Mouse (Mus musculus) hindbrain, embryonic 13.5 days (tissue): ENCODE results near the gene Supt7l. TPM values are rescaled to one million over a fixed set of nuclear protein-coding genes. Genes with fewer than 3 reads are reported as not detected.
A peak's percentile ranks its signal among the peaks of the same experiment; 100 is the strongest.

Experiments used
- ATAC-seq: fragments of 200-750 bp; cut with Nextera tagmentation; 2 replicates; pipeline ENCODE4 v1.8.0; 2017; ENCODE audit warnings: moderate TSS enrichment; ENCODE audit not compliant: low FRiP score
- H3K27ac ChIP-seq: fragments of 300-500 bp; sonication (generic); 2 replicates; pipeline ENCODE4 v1.5.1; 2015; ENCODE audit warnings: inconsistent platforms, mild to moderate bottlenecking, moderate library complexity
- H3K27me3 ChIP-seq: fragments of 300-500 bp; sonication (generic); 2 replicates; pipeline ENCODE4 v1.6.1; 2015; ENCODE audit warnings: mild to moderate bottlenecking, inconsistent platforms
- H3K36me3 ChIP-seq: fragments of 300-500 bp; sonication (generic); 2 replicates; pipeline ENCODE4 v1.6.1; 2015; ENCODE audit warnings: mild to moderate bottlenecking, inconsistent platforms
- H3K4me1 ChIP-seq: fragments of 300-500 bp; sonication (generic); replicated peaks from 2 replicates; pipeline ENCODE4 v1.6.1; 2015; ENCODE audit warnings: inconsistent platforms
- H3K4me2 ChIP-seq: fragments of 300-500 bp; sonication (generic); 2 replicates; pipeline ENCODE4 v1.6.1; 2015; ENCODE audit warnings: inconsistent platforms, mild to moderate bottlenecking, moderate library complexity
- H3K4me3 ChIP-seq: fragments of 300-500 bp; sonication (generic); 2 replicates; pipeline ENCODE4 v1.5.1; 2015; ENCODE audit warnings: mild to moderate bottlenecking, inconsistent platforms
- H3K9ac ChIP-seq: fragments of 300-500 bp; sonication (generic); 2 replicates; pipeline ENCODE4 v1.6.1; 2015; ENCODE audit warnings: mild to moderate bottlenecking, inconsistent platforms
- H3K9me3 ChIP-seq: fragments of 300-500 bp; sonication (generic); 2 replicates; pipeline ENCODE4 v1.6.1; 2016; ENCODE audit warnings: inconsistent platforms
- WGBS: fragments of 180-500 bp; shearing (Covaris S2); methylation state at CpG from one replicate; pipeline ENCODE4 v1.1.7; 2015; 5-methylcytosine and 5-hydroxymethylcytosine counted together
- polyA plus RNA-seq: library from polyadenylated mRNA; unstranded; fragments of >200 nt; fragmentation: Nextera tagmentation; extraction: Ambion mirVana; gene quantifications from 2 replicates; pipeline ENCODE4 v1.2.1, GENCODE M21; 2015

Supt7l gene
- polyA plus RNA-seq, 1 experiment from 2014 or later: 26.3 TPM

DNA sequence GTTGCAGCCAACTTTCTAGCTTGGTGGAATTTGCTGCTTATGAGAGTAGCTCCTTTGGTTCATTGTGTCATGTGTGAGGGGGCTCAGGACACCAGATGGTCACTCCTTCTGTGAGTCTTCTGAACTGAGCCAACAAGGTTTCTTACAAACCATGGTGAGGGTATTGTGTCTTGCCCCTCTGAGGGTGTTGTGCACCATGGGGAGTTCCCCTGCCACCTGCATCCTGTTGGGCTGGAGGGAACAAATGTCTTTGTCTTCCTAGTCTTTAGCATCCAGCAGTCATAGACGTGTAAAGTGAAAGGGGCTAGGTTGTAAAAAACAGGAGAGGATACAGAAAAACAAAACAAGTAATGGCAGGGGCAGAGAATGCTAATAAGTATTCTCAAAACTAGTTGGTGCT is 31.8 kb upstream of the Supt7l start:
- H3K27me3 ChIP-seq: no peaks in the 10 kb centered on the region
- H3K4me3 ChIP-seq: no peak overlapping the region
- no peak overlapping the region for H3K27ac ChIP-seq
- 37% methylated on average over 1 of the region's 1 CpGs for WGBS
- H3K9ac ChIP-seq: no peak overlapping the region
- peaks cover 55% of the 10 kb centered on the region for H3K36me3 ChIP-seq
- no peak for ATAC-seq
- no peaks in the 10 kb centered on the region for H3K9me3 ChIP-seq
- no peaks in the 10 kb centered on the region for H3K4me1 ChIP-seq
- no peak overlapping the region for H3K4me2 ChIP-seq

DNA sequence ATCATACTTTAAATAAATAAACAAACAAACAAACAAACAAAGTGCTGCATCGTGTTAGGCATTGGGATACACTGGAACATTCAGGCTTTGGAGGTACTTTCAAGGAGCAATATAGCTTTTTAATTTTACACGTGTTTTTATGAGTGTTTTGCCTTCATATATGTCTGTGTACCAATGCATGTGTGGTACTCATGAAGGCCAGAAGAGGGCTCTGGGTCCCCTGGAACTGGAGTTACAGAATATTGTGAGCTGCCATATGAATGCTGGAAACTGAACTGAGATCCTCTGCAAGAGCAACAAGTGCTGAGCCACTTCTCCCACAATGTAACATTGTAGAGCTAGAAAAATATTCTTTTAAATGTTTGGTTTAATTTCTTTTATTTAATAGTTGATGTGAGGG is 7.6 kb upstream of the Supt7l start:
- Histone ChIP-seq H3K4me1 (no peaks in the 10 kb centered on the region), H3K9ac (no peak overlapping the region), H3K4me2 (no peak overlapping the region), H3K9me3 (no peaks in the 10 kb centered on the region), H3K27me3 (no peaks in the 10 kb centered on the region), H3K36me3 (peaks cover 87% of the 10 kb centered on the region), H3K4me3 (no peak overlapping the region), H3K27ac (no peak overlapping the region)
- ATAC-seq: no peak
- 95% methylated on average over 2 of the region's 2 CpGs for WGBS

DNA sequence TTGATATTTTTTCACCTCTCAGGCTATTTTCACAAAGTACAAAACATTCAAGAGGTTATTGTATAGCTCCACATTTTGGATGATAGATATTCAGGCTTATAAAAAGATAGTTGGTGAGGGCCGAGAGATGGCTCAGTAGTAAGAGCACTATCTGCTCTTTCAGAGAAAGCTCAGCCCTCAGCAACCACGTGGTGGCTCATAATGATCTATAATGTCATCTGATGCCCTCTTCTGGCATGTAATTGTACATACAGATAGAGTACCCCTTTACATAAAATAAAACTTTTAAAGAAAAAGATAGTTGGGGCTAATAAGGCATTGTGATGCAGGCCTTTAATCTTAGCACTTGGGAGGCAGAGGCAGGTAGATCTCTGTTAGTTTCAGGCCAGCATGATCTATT is 953 bp upstream of the Supt7l start:
- H3K27me3 ChIP-seq: no peaks in the 10 kb centered on the region
- peak overlapping the region; percentile 100; the same call in 1 of the 2 replicates for H3K4me2 ChIP-seq
- H3K4me3 ChIP-seq: no peak overlapping the region
- H3K4me1 ChIP-seq: peaks cover 27% of the 10 kb centered on the region
- H3K9ac ChIP-seq: no peak overlapping the region
- H3K36me3 ChIP-seq: peaks cover 46% of the 10 kb centered on the region
- no peaks in the 10 kb centered on the region for H3K9me3 ChIP-seq
- WGBS: 66% methylated on average over 2 of the region's 2 CpGs
- ATAC-seq: no peak
- no peak overlapping the region for H3K27ac ChIP-seq

DNA sequence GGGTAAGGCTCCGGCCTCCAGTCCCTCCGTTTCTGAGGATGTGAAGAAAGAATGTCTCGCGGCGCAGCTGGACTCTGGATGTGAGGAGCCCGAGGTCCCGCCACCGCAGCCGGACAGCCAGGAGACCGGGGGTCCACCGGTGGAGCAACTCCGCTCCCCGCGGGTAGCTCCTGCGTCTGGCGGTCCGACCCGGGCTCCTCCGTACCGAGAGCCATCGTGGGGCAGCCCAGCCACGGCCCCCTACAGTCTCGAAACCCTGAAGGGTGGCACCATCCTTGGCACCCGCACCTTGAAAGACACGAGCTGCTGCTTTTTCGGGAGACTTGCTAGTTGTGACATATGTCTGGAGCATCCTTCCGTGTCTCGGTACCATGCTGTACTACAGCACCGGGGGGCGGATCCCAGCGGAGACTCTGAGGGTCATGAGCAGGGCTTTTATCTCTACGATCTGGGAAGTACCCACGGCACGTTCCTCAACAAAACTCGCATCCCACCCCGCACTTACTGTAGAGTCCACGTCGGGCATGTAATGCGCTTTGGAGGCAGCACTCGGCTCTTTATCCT is 408 bp downstream of the Supt7l start:
- peak overlapping the region; percentile 89 for H3K27ac ChIP-seq
- ATAC-seq: peak; percentile 59
- no peaks in the 10 kb centered on the region for H3K9me3 ChIP-seq
- H3K36me3 ChIP-seq: peaks cover 44% of the 10 kb centered on the region
- no peaks in the 10 kb centered on the region for H3K27me3 ChIP-seq
- H3K4me3 ChIP-seq: peak overlapping the region; percentile 70
- peaks cover 27% of the 10 kb centered on the region for H3K4me1 ChIP-seq
- H3K4me2 ChIP-seq: peak overlapping the region; percentile 100
- peak overlapping the region; percentile 81 for H3K9ac ChIP-seq
- WGBS: 6% methylated on average over 40 of the region's 40 CpGs

DNA sequence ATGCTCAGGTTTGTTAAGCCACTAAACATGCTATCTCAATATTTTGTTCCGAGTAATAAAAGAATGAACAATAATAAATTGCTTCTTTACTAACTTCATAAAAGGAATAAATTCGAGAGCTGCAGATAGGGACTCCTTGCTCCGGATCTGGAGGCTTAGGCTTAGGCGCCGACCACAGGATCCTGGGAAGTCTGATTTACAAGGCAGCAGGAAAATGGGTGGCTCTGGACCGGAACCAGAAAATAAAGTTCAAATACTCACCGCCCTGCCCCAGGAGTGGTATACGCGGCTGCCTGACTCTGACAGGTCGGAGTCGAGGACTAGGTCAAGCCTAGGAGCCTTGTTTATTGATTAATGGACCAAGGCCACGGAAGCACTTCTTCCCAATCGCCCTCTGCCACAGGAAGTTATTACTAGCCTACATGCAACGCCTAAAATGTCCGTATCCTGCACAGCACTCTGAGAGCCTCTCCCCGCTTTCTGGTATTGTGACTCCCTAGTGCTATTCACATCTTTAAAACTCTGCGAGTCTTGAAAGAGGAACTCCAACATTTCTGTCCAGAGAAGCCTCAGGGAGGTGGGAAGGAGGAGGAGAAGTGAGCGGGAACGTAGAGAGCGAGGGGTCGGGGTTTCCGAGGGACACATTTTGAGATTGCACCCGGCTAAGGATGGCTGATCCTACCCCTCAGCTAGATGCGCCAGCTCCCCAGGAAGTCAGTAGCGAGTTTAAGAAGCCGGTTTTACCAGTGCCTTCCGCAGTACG is 1.1 kb downstream of the Supt7l start, which contains the start of gene Slc4a1ap:
Gene Slc4a1ap, plus strand, starts transcription at position 642 of the 763 bp plus-strand sequence.
- Histone ChIP-seq H3K27me3 (no peaks in the 10 kb centered on the region), H3K9me3 (no peaks in the 10 kb centered on the region), H3K4me3 (peak within 1 kb of the TSS; percentile 70), H3K27ac (peak within 1 kb of the TSS; percentile 89), H3K9ac (peak within 1 kb of the TSS; percentile 81), H3K4me2 (peak within 1 kb of the TSS; percentile 100), H3K36me3 (peaks cover 43% of the 10 kb centered on the region), H3K4me1 (peaks cover 27% of the 10 kb centered on the region)
- 1% methylated on average over 28 of the region's 28 CpGs for WGBS
- ATAC-seq: peak; percentile 93

DNA sequence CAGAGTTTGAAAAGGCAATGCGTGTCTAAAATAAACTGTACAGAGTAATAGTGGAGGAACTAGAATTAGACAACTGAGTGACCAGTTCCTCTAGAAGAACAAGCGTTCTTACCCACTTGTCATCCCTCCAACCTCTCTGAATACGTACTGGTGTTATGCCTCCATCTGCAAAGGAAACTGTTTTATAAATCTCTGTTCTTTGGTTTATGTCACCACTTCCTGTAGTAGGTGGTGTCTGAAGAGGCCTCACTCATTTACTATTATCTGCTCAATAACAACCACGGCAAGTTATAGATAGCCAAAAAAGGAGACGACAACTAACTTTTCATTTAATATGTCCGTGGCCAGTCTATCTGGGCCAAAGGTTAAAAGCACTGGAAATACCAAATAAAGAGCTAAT is 7.1 kb downstream of the Supt7l start:
- Histone ChIP-seq H3K4me1 (peaks cover 3% of the 10 kb centered on the region), H3K27ac (no peak overlapping the region), H3K4me3 (no peak overlapping the region), H3K9me3 (no peaks in the 10 kb centered on the region), H3K27me3 (no peaks in the 10 kb centered on the region), H3K4me2 (no peak overlapping the region), H3K9ac (no peak overlapping the region), H3K36me3 (peaks cover 73% of the 10 kb centered on the region)
- 94% methylated on average over 6 of the region's 6 CpGs for WGBS
- ATAC-seq: no peak

DNA sequence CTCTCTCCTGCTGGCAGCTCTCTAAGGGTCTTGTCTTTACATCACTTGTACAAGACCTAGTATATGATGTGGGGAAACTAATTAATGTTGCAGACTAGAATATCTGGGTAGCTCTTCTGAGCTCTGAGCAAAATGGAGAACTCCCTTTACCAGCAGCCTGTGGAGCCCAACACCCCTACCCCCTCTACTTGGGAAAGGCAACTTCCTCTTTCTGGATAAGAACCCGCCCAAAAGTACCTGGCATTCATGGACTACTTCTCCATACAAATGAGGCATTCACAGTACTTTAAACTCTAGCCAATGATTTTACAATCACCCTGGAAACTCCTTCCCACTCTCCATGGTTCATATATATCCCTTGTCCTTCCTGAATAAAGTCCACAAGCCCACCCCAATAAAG is 15.1 kb downstream of the Supt7l start:
- Histone ChIP-seq H3K4me3 (no peak overlapping the region), H3K9me3 (no peaks in the 10 kb centered on the region), H3K4me1 (no peaks in the 10 kb centered on the region), H3K4me2 (no peak overlapping the region), H3K27ac (no peak overlapping the region), H3K36me3 (peaks cover 93% of the 10 kb centered on the region), H3K27me3 (no peaks in the 10 kb centered on the region), H3K9ac (no peak overlapping the region)
- ATAC-seq: no peak
- WGBS: 75% methylated on average over 1 of the region's 1 CpGs

DNA sequence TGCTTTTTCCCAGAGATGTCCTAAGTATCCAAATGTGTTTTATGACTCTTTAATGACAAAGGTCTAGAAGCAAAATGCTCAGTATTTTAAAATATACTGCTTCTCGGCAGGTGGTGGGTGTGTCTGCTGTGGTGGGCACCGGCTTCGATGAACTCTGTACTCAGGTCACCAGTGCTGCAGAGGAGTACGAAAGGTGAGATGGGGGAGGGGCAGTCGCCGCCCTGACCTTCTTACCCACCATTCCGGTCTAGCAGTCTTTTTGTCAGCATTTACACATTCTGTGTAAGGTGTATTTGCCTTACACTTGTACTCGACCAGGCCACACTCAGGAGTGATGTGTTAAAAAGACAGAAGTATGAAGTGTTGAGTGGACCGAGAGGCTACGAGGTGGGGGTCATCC is 22.8 kb downstream of the Supt7l start:
- ATAC-seq: no peak
- WGBS: 96% methylated on average over 10 of the region's 10 CpGs
- Histone ChIP-seq H3K4me1 (no peaks in the 10 kb centered on the region), H3K9ac (no peak overlapping the region), H3K4me2 (no peak overlapping the region), H3K27ac (no peak overlapping the region), H3K36me3 (peaks cover 92% of the 10 kb centered on the region), H3K4me3 (no peak overlapping the region), H3K9me3 (no peaks in the 10 kb centered on the region), H3K27me3 (no peaks in the 10 kb centered on the region)

DNA sequence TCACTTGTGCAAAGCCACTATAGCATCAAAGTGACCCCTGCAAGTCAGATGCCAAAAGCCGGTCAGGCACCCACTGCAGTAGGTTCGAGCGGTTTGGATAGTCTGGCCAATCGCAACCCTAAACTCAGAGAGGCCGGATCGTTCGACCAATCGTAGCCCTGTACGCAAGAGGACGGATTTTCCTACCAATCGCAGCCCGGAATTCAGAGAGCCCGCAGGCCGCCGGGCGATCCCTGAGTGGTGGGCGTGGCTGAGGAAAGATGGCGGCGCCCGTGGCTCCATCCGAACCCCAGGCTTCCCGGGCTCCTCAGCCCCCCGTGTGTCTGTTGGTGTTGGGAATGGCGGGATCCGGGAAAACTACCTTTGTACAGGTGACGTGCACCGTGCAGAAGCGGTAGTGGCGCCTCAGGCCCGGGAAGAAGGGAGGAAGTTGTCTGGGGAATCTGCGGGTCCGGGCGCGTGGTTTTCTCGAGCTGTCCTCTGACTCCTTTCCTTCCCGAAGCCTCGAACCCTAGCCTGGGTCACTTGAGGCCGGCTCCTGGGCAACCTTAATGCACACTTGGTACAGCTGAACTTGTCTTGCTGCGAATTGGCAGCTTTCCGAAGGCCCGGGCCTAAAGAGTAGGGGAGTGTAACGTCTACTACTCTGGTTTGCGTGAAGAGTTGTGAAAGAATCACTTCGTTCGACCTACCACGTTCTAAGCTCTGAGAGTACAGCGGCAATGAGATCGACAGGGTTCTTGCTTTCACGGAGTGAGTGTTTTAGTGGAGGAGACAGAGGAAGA is 32.9 kb downstream of the Supt7l start, which contains the start of gene Gpn1:
Gene Gpn1, plus strand, starts transcription at position 229 of the 785 bp plus-strand sequence.
- H3K27me3 ChIP-seq: no peaks in the 10 kb centered on the region
- H3K27ac ChIP-seq: peak within 1 kb of the TSS; percentile 14; the same call in 1 of the 2 replicates
- peak; percentile 100 for ATAC-seq
- H3K36me3 ChIP-seq: peaks cover 33% of the 10 kb centered on the region
- H3K9ac ChIP-seq: peak within 1 kb of the TSS; percentile 80
- peak within 1 kb of the TSS; percentile 86 for H3K4me2 ChIP-seq
- 0 out of 2 replicates have a peak, but pooled peaks cover 3% of the 10 kb centered on the region for H3K9me3 ChIP-seq
- peak within 1 kb of the TSS; percentile 89 for H3K4me3 ChIP-seq
- H3K4me1 ChIP-seq: peaks cover 14% of the 10 kb centered on the region
- under 1% methylated on average over 48 of the region's 49 CpGs for WGBS

DNA sequence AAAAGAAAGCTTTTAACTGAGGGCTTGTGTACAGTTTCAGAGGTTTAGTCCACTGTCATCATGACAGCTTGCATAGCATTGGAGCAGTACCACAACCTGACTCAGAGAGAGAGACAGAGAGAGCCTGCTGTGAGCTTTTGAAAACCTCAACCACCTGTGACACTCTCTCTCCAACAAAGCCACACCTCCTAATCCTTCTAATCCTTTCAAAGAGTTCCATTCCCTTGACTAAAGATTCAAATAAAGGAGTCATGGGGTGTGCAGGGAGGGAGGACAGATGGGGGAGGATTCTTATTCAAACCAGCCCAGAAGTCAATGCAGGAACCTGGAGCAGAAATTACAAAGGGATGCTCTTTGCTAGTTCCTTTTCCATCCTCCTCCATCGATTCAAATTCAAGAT is 35.6 kb downstream of the Supt7l start:
- no peak overlapping the region for H3K9ac ChIP-seq
- H3K27ac ChIP-seq: no peak overlapping the region
- ATAC-seq: no peak
- no peak overlapping the region for H3K4me2 ChIP-seq
- H3K27me3 ChIP-seq: no peaks in the 10 kb centered on the region
- WGBS: 68% methylated on average over 1 of the region's 1 CpGs
- 0 out of 2 replicates have a peak, but pooled peaks cover 3% of the 10 kb centered on the region for H3K9me3 ChIP-seq
- peaks cover 8% of the 10 kb centered on the region for H3K36me3 ChIP-seq
- peaks cover 14% of the 10 kb centered on the region for H3K4me1 ChIP-seq
- no peak overlapping the region for H3K4me3 ChIP-seq

DNA sequence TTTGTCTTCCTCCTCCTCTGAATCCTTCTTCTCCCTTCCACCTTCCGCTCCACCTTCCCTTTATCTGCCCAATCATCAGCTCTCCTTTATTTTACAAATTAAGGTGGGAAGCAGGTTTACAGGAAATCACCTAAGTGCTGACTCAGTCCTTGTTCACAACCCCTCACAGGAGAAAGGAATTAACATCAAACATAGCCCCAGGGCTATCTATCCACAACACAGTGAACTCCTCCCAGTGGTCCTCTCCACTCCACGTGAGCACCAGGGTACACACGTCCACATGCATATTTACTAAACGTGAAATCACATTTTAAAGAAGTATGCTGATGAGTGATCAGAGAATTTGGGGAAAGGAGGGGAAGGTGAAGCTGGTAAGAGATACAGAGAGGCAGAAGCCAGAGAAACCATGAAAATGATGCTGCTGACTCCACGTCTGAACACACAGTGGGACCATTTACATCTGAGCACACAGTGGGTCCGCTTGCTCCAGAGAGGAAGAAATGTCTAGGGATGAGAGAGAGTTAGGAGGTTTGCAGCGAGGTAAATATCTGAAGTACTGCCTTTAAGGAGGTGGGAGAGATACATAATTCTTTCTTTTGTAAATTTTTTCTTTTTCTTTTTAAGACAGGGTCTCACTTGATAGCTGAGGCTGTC is 38.4 kb downstream of the Supt7l start:
- ATAC-seq: no peak
- 74% methylated on average over 7 of the region's 7 CpGs for WGBS

DNA sequence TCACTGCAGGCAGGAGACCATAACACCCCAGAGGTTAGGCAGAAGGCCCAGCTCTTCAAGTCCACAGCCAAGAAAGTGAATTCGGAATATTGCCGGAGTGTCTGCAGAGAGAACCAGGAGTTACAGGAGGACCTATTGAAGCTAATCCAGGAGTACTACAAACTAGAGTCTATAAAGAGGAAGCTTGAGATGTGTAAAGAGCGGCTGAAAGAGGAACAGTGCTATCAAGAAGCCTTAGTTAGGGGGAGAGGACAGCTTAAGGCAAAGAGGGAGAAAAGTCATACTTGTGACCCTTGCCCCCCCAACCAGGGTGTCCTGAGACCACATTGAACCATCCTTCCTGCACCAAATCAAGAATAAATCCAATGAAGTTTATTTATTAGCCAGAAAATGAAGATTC is 39.7 kb downstream of the Supt7l start:
- WGBS: 97% methylated on average over 3 of the region's 3 CpGs
- Histone ChIP-seq H3K9ac (no peak overlapping the region), H3K9me3 (0 out of 2 replicates have a peak, but pooled peaks cover 3% of the 10 kb centered on the region), H3K4me3 (no peak overlapping the region), H3K4me2 (no peak overlapping the region), H3K4me1 (no peaks in the 10 kb centered on the region), H3K27ac (no peak overlapping the region), H3K36me3 (peaks cover 22% of the 10 kb centered on the region), H3K27me3 (no peaks in the 10 kb centered on the region)
- no peak for ATAC-seq

More for the DNA sequence above, 38.4 kb downstream of the Supt7l start:
- no peak overlapping the region for H3K9ac ChIP-seq
- H3K4me2 ChIP-seq: no peak overlapping the region
- H3K4me3 ChIP-seq: no peak overlapping the region
- H3K27ac ChIP-seq: no peak overlapping the region
- H3K4me1 ChIP-seq: peaks cover 3% of the 10 kb centered on the region; the same call in 1 of the 2 replicates
- peaks cover 14% of the 10 kb centered on the region for H3K36me3 ChIP-seq
- no peaks in the 10 kb centered on the region for H3K27me3 ChIP-seq
- 0 out of 2 replicates have a peak, but pooled peaks cover 3% of the 10 kb centered on the region for H3K9me3 ChIP-seq
